Mouse (Mus musculus) megakaryocyte-erythroid progenitor cell, adult 5-6 weeks (primary cell): ENCODE data around the gene Gstp1. TPM values are rescaled to one million over a fixed set of nuclear protein-coding genes. Genes with fewer than 3 reads are reported as not detected.
A peak's percentile ranks its signal among the peaks of the same experiment; 100 is the strongest.
"Not testable (repeated sequence)": the region's sequence is repeated elsewhere in the genome, so short reads cannot be mapped to it uniquely, and the experiment has no call there.

Experiments used
- ATAC-seq: replicated peaks from 2 replicates; pipeline ENCODE4 v1.8.0; 2016; ENCODE audit warnings: mild to moderate bottlenecking, inconsistent platforms; ENCODE audit not compliant: severe bottlenecking, poor library complexity, low FRiP score, low TSS enrichment
- total RNA-seq, 2 experiments: library from RNA; stranded (forward) in 1 of 2; stranded (reverse) in 1 of 2; fragments of 200-1000, 215-1000 nt in 1 of 2; fragments of >200 nt in 1 of 2; fragmentation: Nextera tagmentation in 1 of 2; gene quantifications; 2 replicates each; pipeline ENCODE4 v1.2.3; 2014 to 2017

Gstp1 gene
- total RNA-seq, 2 experiments from 2014 or later = 220 to 623 TPM

GRCm38 (mm10) chr19:4045966-4046865 lies 8.4 kb upstream of the Gstp1 start, which contains the start of gene Gstp2:
Gene Gstp2, minus strand, starts transcription at chr19:4046023.
- ATAC-seq = peak; percentile 53

GRCm38 (mm10) chr19:4044109-4044508 lies 6.3 kb upstream of the Gstp1 start:
- not testable (repeated sequence) for ATAC-seq

- ATAC-seq = no peak
These were observed 4.3 kb upstream of the Gstp1 start for GRCm38 (mm10) chr19:4042124-4042523.

GRCm38 (mm10) chr19:4041500-4041899 lies 3.7 kb upstream of the Gstp1 start:
- ATAC-seq = not testable (repeated sequence)

GRCm38 (mm10) chr19:4040941-4041340 lies 3.2 kb upstream of the Gstp1 start:
- not testable (repeated sequence) for ATAC-seq

- not testable (repeated sequence) for ATAC-seq
These were observed 514 bp downstream of the Gstp1 start for GRCm38 (mm10) chr19:4037154-4037787.

GRCm38 (mm10) chr19:4036327-4037045 lies 1.3 kb downstream of the Gstp1 start:
- no peak for ATAC-seq

GRCm38 (mm10) chr19:4033742-4034141 lies 4.0 kb downstream of the Gstp1 start:
- ATAC-seq = no peak

- no peak for ATAC-seq
These were observed 4.5 kb downstream of the Gstp1 start for GRCm38 (mm10) chr19:4033298-4033697.

GRCm38 (mm10) chr19:4032668-4033067 lies 5.1 kb downstream of the Gstp1 start:
- no peak for ATAC-seq

- no peak for ATAC-seq
These were observed 10.2 kb downstream of the Gstp1 start for GRCm38 (mm10) chr19:4027576-4027975.

GRCm38 (mm10) chr19:4023185-4023584 lies 14.6 kb downstream of the Gstp1 start:
- ATAC-seq = no peak

- peak; percentile 95 for ATAC-seq
These were observed 18.8 kb downstream of the Gstp1 start for GRCm38 (mm10) chr19:4018743-4019583.

GRCm38 (mm10) chr19:4017921-4018587 lies 19.7 kb downstream of the Gstp1 start:
- no peak for ATAC-seq

- ATAC-seq = no peak
These were observed 22.1 kb downstream of the Gstp1 start for GRCm38 (mm10) chr19:4015635-4016034.

GRCm38 (mm10) chr19:4014802-4015201 lies 23.0 kb downstream of the Gstp1 start:
- ATAC-seq = no peak

- peak; percentile 45 for ATAC-seq
These were observed 24.7 kb downstream of the Gstp1 start for GRCm38 (mm10) chr19:4013066-4013465.

GRCm38 (mm10) chr19:4012432-4013022 lies 25.3 kb downstream of the Gstp1 start, which contains the start of gene Ndufv1:
Gene Ndufv1, minus strand, starts transcription at chr19:4012806.
- ATAC-seq = peak; percentile 97
